Mouse (Mus musculus) layer of hippocampus, adult 9-11 months (tissue): ENCODE data around the gene Mamdc2.

Experiments
- DNase-seq: peaks from one replicate; pipeline ENCODE4 v3.0.0; 2022

The Mamdc2 gene

GRCm38 (mm10) chr19:23353881-23354401 lies 94.3 kb downstream of the Mamdc2 start:
- no peak for DNase-seq

- DNase-seq: no peak
Measured at GRCm38 (mm10) chr19:23353161-23353560, 95.1 kb downstream of the Mamdc2 start.

- no peak for DNase-seq
Measured at GRCm38 (mm10) chr19:23351808-23352491, 96.3 kb downstream of the Mamdc2 start.

GRCm38 (mm10) chr19:23349930-23350329 lies 98.3 kb downstream of the Mamdc2 start:
- no peak for DNase-seq

- DNase-seq: no peak
Measured at GRCm38 (mm10) chr19:23342782-23343181, 105.5 kb downstream of the Mamdc2 start.

GRCm38 (mm10) chr19:23332883-23333282 lies 115.4 kb downstream of the Mamdc2 start:
- no peak for DNase-seq

- DNase-seq: peak; percentile 48
Measured at GRCm38 (mm10) chr19:23330842-23331241, 117.4 kb downstream of the Mamdc2 start.

GRCm38 (mm10) chr19:23329346-23329745 lies 118.9 kb downstream of the Mamdc2 start:
- no peak for DNase-seq

GRCm38 (mm10) chr19:23327056-23327640 lies 121.1 kb downstream of the Mamdc2 start:
- DNase-seq: no peak

GRCm38 (mm10) chr19:23323107-23323506 lies 125.1 kb downstream of the Mamdc2 start:
- DNase-seq: no peak

- DNase-seq: no peak
Measured at GRCm38 (mm10) chr19:23317989-23318358, 130.3 kb downstream of the Mamdc2 start.

GRCm38 (mm10) chr19:23317295-23317988 lies 130.8 kb downstream of the Mamdc2 start:
- DNase-seq: no peak

- DNase-seq: peak; percentile 9
Measured at GRCm38 (mm10) chr19:23316851-23317250, 131.4 kb downstream of the Mamdc2 start.

GRCm38 (mm10) chr19:23309979-23310378 lies 138.3 kb downstream of the Mamdc2 start:
- DNase-seq: no peak

GRCm38 (mm10) chr19:23306671-23307070 lies 141.6 kb downstream of the Mamdc2 start:
- no peak for DNase-seq

- DNase-seq: peak; percentile 28
Measured at GRCm38 (mm10) chr19:23299987-23300386, 148.3 kb downstream of the Mamdc2 start.

- no peak for DNase-seq
Measured at GRCm38 (mm10) chr19:23298917-23299316, 149.3 kb downstream of the Mamdc2 start.

- DNase-seq: no peak
Measured at GRCm38 (mm10) chr19:23297191-23297590, 151.1 kb downstream of the Mamdc2 start.

GRCm38 (mm10) chr19:23289251-23289650 lies 159.0 kb downstream of the Mamdc2 start:
- DNase-seq: no peak

GRCm38 (mm10) chr19:23281911-23282660 lies 166.2 kb downstream of the Mamdc2 start:
- DNase-seq: no peak

- no peak for DNase-seq
Measured at GRCm38 (mm10) chr19:23274054-23274724, 174.1 kb downstream of the Mamdc2 start.

- DNase-seq: peak; percentile 83
Measured at GRCm38 (mm10) chr19:23273355-23274053, 174.7 kb downstream of the Mamdc2 start, which contains the start of gene Smc5. Gene Smc5 (minus strand): TSS chr19:23273897.
